Mouse (Mus musculus) erythroblast, embryonic 14.5 days (primary cell): ENCODE data around the gene Dagla. TPM values are rescaled to one million over a fixed set of nuclear protein-coding genes. Genes with fewer than 3 reads are reported as not detected.

Experiments
- H3K27me3 ChIP-seq: 2 replicates; pipeline ENCODE4 v1.6.1; 2012; ENCODE audit warnings: inconsistent platforms; ENCODE audit not compliant: control insufficient read depth
- H3K36me3 ChIP-seq: 2 replicates; pipeline ENCODE4 v1.6.1; 2012; ENCODE audit warnings: mild to moderate bottlenecking, inconsistent platforms; ENCODE audit not compliant: control insufficient read depth
- H3K4me1 ChIP-seq: 2 replicates; pipeline ENCODE4 v1.6.1; 2012; ENCODE audit warnings: inconsistent platforms; ENCODE audit not compliant: control insufficient read depth
- H3K4me3 ChIP-seq: replicated peaks from 2 replicates; pipeline ENCODE3; 2012; ENCODE audit warnings: moderate library complexity, mild to moderate bottlenecking, inconsistent platforms
- H3K9me3 ChIP-seq: 2 replicates; pipeline ENCODE4 v1.6.1; 2012; ENCODE audit warnings: low read length, inconsistent platforms, mixed read lengths; ENCODE audit not compliant: control insufficient read depth
- GATA1 ChIP-seq: IDR thresholded peaks from 2 replicates; pipeline ENCODE4 v1.6.1; 2012; ENCODE audit warnings: low read length, inconsistent platforms, mixed read lengths
- TAL1 ChIP-seq: IDR thresholded peaks from 3 replicates; pipeline ENCODE4 v1.6.1; 2012; ENCODE audit warnings: low read length, inconsistent platforms, mixed read lengths
- polyA plus RNA-seq: library from polyadenylated mRNA; stranded (reverse); fragments of >175 nt; gene quantifications from 2 replicates; pipeline ENCODE4 v1.2.3, GENCODE M21; 2012

The Dagla gene
- polyA plus RNA-seq, 1 experiment: 0.01 TPM

DNA sequence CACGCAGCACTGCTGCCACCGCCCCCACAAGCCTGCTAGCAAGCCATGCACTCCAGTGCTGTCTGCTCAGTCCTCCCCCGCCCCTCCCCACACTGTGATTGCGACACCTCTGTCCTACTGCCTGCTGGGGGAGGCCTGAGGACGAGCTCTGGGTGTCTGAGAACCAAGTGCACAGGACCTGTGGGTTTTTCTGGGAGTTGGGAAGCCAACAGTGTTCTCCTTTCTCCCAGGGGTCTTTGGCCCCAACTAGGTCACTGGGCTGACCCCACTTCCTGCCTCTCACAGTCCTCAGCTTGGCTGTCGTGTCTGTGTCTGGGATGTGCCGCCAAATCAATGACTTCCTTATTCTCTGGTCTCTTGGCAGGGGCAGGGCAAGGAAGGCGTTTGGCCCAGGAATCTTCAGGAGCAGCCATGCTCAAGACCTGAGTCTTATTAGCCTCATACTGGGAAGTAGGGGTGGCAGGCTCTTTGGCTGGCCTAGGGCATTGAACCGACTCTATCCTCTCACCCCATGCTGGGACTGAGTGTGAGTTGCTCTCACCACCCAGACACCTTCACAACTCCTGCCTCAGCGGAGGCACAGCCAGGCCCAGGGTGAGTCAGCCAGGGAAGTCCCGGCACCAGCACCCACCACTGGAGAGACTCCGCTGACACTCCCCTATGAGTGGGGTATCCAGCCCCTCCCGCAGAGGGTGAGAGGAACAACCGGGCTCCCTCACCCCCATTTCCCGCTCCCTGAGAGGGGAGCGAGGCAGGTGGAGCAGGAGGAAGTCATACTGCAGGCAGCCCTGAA is 14.3 kb downstream of the Dagla start:
- H3K4me3 ChIP-seq: no peak overlapping the region

GRCm38 (mm10) chr19:10289609-10290150 is 15.0 kb downstream of the Dagla start:
- Histone ChIP-seq H3K27me3 (peaks cover 5% of the 10 kb centered on the region; the same call in 1 of the 2 replicates), H3K36me3 (no peaks in the 10 kb centered on the region), H3K9me3 (no peaks in the 10 kb centered on the region), H3K4me1 (no peaks in the 10 kb centered on the region; the same call in 1 of the 2 replicates), H3K4me3 (no peak overlapping the region)
- TF ChIP-seq GATA1 (no peak), TAL1 (no peak)

More for the DNA sequence above, 14.3 kb downstream of the Dagla start:
- Histone ChIP-seq H3K36me3 (no peaks in the 10 kb centered on the region), H3K4me1 (no peaks in the 10 kb centered on the region; the same call in 1 of the 2 replicates), H3K9me3 (no peaks in the 10 kb centered on the region), H3K27me3 (peaks cover 8% of the 10 kb centered on the region)
- TF ChIP-seq GATA1 (no peak), TAL1 (no peak)

- H3K4me3 ChIP-seq: no peak overlapping the region
- H3K36me3 ChIP-seq: no peaks in the 10 kb centered on the region
- TF ChIP-seq GATA1 (no peak), TAL1 (no peak)
- H3K4me1 ChIP-seq: no peaks in the 10 kb centered on the region; the same call in 1 of the 2 replicates
- H3K9me3 ChIP-seq: no peaks in the 10 kb centered on the region
- no peaks in the 10 kb centered on the region for H3K27me3 ChIP-seq
Measured at GRCm38 (mm10) chr19:10288125-10289040, 16.3 kb downstream of the Dagla start.

DNA sequence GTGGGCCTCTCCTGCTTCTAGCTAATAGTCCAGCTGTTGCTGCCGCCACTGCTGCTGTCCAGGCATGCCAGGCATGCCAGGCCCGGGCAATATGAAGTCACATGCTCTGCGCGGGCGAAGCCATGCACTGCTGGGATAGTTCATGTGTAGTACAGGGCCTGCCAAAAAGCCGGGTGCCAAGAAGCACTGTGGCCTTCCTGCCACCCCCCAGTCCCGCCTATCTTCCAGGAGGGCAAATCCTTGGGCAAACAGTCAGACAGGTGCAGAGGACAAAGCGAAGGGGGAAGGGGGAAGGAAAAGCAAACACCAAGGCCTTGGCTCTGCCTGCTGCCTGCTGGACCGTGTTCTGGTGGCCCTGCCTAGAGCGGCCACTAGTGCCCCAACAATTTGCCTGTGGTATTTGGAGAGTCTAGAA is 18.2 kb downstream of the Dagla start:
- TF ChIP-seq GATA1 (no peak), TAL1 (no peak)
- H3K9me3 ChIP-seq: no peaks in the 10 kb centered on the region
- H3K36me3 ChIP-seq: no peaks in the 10 kb centered on the region
- no peaks in the 10 kb centered on the region; the same call in 1 of the 2 replicates for H3K4me1 ChIP-seq
- no peaks in the 10 kb centered on the region for H3K27me3 ChIP-seq
- H3K4me3 ChIP-seq: no peak overlapping the region

- peaks cover 4% of the 10 kb centered on the region for H3K4me1 ChIP-seq
- TF ChIP-seq GATA1 (no peak), TAL1 (no peak)
- no peak overlapping the region for H3K4me3 ChIP-seq
- H3K36me3 ChIP-seq: no peaks in the 10 kb centered on the region
- H3K9me3 ChIP-seq: no peaks in the 10 kb centered on the region
- no peaks in the 10 kb centered on the region for H3K27me3 ChIP-seq
Measured at GRCm38 (mm10) chr19:10280771-10281540, 23.7 kb downstream of the Dagla start.

DNA sequence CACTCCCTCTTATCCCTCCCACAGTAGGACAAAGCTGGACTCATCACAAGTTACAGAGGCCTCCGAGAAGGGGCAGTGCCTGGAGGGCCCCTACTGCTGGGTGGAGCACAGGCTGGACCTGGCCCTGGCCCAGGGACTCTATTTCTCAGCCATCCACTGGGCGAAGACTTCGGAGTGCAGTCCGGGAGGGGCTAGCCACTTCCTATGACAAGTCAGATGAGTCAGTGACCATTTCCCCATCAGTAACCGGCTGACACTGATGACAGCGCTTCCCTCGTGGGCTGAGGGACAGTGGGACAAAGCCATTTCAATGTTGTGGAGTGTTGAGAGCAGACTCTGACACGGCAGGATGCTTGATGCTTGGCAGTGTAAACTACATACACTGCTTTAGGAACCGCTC is 25.0 kb downstream of the Dagla start:
- TF ChIP-seq GATA1 (no peak), TAL1 (no peak)
- Histone ChIP-seq H3K9me3 (no peaks in the 10 kb centered on the region), H3K36me3 (no peaks in the 10 kb centered on the region), H3K4me1 (peaks cover 4% of the 10 kb centered on the region), H3K4me3 (no peak overlapping the region), H3K27me3 (no peaks in the 10 kb centered on the region)

- Histone ChIP-seq H3K4me3 (no peak overlapping the region), H3K27me3 (no peaks in the 10 kb centered on the region), H3K36me3 (no peaks in the 10 kb centered on the region), H3K4me1 (peaks cover 4% of the 10 kb centered on the region), H3K9me3 (no peaks in the 10 kb centered on the region)
- TF ChIP-seq GATA1 (no peak), TAL1 (no peak)
Measured at GRCm38 (mm10) chr19:10278669-10279324, 25.9 kb downstream of the Dagla start.

GRCm38 (mm10) chr19:10277759-10278158 is 26.9 kb downstream of the Dagla start:
- no peaks in the 10 kb centered on the region for H3K9me3 ChIP-seq
- TF ChIP-seq TAL1: no peak
- TF ChIP-seq GATA1: no peak
- H3K4me1 ChIP-seq: peaks cover 4% of the 10 kb centered on the region
- H3K4me3 ChIP-seq: no peak overlapping the region
- no peaks in the 10 kb centered on the region for H3K27me3 ChIP-seq
- no peaks in the 10 kb centered on the region for H3K36me3 ChIP-seq
